Mouse (Mus musculus): ENCODE measurements around the gene Tmem205.

- no peak for TF ChIP-seq CTCF (IDR thresholded peaks at IDR 0.05; ENCODE audit: extremely low read depth, insufficient read depth, insufficient read length, insufficient replicate concordance)
- TF ChIP-seq POLR2A (IDR thresholded peaks at IDR 0.05; ENCODE audit: low read depth, low read length): no peak
These were observed 19.1 kb downstream of the Tmem205 start for GRCm38 (mm10) chr9:21908216-21908615.

All from spleen, adult 2 months (tissue).